Mouse (Mus musculus) retina, postnatal 7 days (tissue): Measurements from ENCODE around the gene Tacc3.

Source experiments
- DNase-seq: peaks from one replicate; pipeline ENCODE4 v3.0.0-alpha.2; 2012; ENCODE audit warnings: low read depth, low spot score

The Tacc3 gene

DNA sequence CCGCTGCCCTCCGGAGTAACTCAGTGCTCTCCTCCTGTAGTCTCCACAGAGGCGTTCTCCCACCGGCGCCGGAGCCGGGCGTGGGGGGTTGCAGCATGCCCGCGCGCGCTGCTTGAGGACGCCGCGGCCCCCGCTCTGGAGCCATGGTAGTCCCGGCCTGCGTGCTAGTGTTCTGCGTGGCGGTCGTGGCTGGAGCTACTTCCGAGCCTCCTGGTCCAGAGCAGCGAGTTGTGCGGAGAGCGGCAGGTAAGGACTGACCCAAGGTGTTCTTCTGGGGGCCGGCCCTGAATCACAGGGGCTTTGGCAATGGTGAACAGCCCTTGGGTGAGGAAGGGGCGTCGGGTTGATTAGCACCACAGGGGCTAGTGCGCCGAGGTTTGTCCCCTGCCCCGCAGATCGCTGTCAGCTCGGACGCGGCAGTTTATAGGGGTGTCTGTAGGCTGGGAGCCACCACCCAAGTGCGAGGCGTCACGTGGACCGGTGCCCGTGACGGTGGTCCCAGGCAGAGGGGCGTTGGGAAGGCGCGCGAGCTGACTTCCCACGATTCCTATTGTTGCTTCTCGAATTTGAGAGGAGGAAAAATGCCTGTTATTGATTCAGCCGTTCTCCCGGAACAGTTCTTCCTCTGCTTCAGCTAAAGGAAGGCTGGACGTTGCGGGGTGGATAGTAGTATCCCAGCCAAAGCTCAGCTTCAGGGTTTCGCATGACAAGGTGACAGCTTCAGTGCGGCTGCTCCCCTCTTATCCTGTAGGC, 64.5 kb downstream of the Tacc3 start:
- no peak for DNase-seq

DNA sequence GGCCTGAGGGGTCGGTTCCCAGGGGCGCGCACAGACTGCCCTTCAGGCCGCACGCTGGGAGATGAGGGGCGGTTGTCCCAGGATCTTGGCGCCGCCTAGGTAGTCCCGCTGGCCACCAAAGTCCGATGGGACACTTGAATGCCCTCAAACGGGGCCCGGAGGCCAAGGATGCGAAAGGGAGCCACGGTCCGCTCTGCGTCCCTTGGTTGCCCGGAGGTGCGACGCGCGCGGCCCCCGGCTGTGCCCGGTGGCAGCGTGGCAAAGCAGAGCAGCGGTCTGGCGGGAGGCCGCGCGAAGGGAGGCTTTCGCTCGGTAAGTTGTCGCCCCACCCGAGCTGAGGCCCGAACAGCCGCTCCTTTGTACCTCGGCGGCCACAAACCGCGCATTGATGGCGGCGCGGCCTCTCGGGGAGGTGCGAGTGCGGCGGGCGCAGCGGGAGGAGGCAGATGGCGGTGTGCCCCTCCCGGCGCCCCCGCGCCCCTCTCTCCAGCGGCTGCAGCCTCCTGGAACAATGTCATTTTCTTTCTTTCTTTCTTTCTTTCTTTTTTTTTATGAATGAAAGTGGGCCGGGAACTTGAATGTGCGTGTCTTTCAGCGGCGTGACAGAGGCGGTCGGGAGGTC, 65.2 kb downstream of the Tacc3 start:
- DNase-seq: no peak

DNA sequence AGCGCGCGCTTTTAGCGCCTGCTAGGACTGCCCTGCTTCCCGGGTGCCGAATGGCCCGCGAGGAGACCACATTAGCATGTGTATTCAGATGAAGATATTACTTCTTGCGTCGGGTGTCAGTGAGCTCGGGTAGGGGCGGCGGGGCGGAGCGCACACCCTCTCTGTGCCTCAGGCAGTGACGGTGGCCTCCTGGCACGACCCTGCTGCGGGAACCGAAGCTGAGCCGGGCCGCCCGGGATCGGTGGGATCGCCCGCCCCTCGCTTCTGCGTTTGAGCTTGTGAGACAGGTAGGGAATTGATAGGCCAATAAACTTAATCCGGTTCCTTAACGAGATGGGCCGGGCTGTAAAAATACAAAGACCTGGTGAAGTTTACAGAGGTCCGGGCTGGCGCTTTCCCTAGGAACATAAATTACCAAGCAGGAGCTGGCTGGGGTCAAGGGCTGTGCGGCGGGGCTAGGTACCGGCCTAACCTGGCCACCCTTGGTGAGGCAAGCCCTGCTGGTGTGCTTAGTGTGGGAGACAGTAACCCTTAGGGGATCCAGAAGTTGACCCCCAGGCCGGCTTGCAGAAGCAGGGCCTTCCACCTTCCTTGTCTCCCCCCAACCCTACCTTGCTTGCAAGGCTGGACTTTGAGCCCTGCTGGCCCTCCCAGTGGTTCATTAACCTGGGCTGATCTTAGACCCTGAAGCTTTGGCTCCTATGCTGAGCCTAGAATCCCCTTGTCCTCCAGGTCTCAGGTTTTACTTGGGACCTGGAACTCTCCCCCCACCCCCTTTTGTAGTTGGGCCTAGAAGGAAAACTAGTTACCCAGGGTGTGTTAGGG, 65.9 kb downstream of the Tacc3 start:
- no peak for DNase-seq

DNA sequence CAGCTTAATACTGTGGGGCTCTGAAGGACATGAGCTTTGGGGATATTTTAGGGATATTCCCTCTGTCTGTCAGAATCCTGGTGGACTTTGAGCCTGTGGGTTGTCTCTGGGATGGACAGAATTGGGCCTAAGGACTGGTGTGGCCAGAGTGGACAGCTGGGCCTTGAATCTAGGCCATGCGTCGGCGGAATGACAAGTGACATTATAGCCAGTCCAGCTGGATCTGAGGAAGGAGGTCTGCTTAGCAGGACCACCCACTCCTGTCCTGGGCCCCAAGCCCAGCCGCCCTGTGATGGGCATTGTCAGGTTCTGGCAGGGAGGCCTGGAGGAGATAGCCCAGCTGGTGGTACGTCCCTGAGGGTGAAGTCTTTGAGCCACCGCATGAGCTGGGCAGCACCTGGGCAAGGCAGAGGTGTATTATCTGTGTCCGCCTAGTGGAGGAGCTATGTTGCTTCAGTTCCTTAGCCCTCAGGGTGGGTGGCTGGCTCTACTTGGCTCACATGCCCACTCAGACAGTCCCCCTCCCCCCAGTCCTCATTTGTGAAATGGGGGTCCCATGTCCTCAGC, 68.2 kb downstream of the Tacc3 start:
- no peak for DNase-seq

DNA sequence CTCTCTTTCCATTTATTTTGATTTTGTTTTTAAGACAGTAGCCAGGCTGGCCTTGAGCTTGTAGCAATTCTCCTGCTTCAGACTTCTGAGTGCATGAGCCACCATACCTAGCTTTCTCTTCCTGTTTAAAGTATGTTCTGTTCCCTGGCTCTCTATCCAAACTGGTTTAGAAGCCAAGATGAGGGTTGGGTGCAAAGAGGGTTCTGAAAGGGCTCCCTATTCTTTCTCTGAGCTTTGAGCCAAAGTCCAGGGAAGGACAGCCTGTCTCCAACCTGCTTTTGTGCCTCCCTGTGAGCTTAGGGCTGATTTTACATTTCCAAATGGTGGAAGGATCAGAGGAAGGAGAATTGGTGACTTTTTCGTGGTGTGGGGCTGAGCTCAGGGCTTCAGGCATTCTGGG, 69.0 kb downstream of the Tacc3 start:
- DNase-seq: no peak
